Mouse (Mus musculus) CH12.LX (cell line): ENCODE results near the gene Bdkrb1. TPM values are rescaled to one million over a fixed set of nuclear protein-coding genes. Genes with fewer than 3 reads are reported as not detected.

Source experiments
- DNase-seq: peaks from one replicate; pipeline ENCODE4 v3.0.0-alpha.2; 2013; ENCODE audit errors: extremely low read depth
- H3K27ac ChIP-seq: 2 replicates; pipeline ENCODE4 v1.5.1; 2012; ENCODE audit warnings: low read depth, mild to moderate bottlenecking, control low read depth, moderate library complexity; ENCODE audit not compliant: insufficient read depth
- H3K27me3 ChIP-seq: replicated peaks from 2 replicates; pipeline ENCODE3; 2012; ENCODE audit warnings: inconsistent platforms
- H3K36me3 ChIP-seq, 2 experiments: replicated peaks in 1 of 2; 2 replicates each; pipeline versions ENCODE3 to v1.6.1; 2012; ENCODE audit warnings: inconsistent platforms in 1 of 2, low read length in 1 of 2, mild to moderate bottlenecking in 1 of 2, mixed read lengths in 1 of 2, moderate library complexity in 1 of 2; ENCODE audit not compliant: control insufficient read depth in 1 of 2, insufficient read depth in 1 of 2
- H3K4me1 ChIP-seq, 2 experiments: 2 replicates each; pipeline ENCODE4 v1.6.1; 2012; ENCODE audit warnings: inconsistent platforms in 1 of 2, moderate library complexity in 1 of 2; ENCODE audit not compliant: insufficient read depth in 2 of 2, control insufficient read depth in 1 of 2
- H3K4me2 ChIP-seq: 2 replicates; pipeline ENCODE4 v1.6.1; 2012; ENCODE audit warnings: low read depth, mild to moderate bottlenecking, control low read depth; ENCODE audit not compliant: poor library complexity, insufficient read depth, severe bottlenecking
- H3K4me3 ChIP-seq, 3 experiments: fragments of 150-350 bp in 1 of 3; sonication (generic) in 1 of 3; replicated peaks in 1 of 3; 2 replicates each; pipeline versions ENCODE3 to v1.5.1; 2011 to 2012; ENCODE audit warnings: low read depth in 2 of 3, low read length in 2 of 3, mild to moderate bottlenecking in 2 of 3, moderate library complexity in 2 of 3, control low read depth in 1 of 3, improper control_type of control experiment in 1 of 3, inconsistent platforms in 1 of 3, mixed read lengths in 1 of 3; ENCODE audit not compliant: poor library complexity in 1 of 3
- H3K79me2 ChIP-seq: replicated peaks from 2 replicates; pipeline ENCODE4 v1.6.1; 2012; ENCODE audit warnings: mild to moderate bottlenecking, moderate library complexity; ENCODE audit not compliant: control insufficient read depth, poor library complexity, insufficient read depth, severe bottlenecking; ENCODE audit errors: extremely low read depth
- H3K9ac ChIP-seq: 2 replicates; pipeline ENCODE4 v1.6.1; 2012; ENCODE audit warnings: low read depth, mild to moderate bottlenecking, control low read depth, moderate library complexity; ENCODE audit not compliant: insufficient read depth
- H3K9me3 ChIP-seq: replicated peaks from 2 replicates; pipeline ENCODE3; 2012; ENCODE audit warnings: low read length, inconsistent platforms, mixed read lengths
- BHLHE40 ChIP-seq: IDR thresholded peaks from 2 replicates; pipeline ENCODE4 v1.6.1; 2011; ENCODE audit warnings: mild to moderate bottlenecking, low read depth, low read length, improper control_type of control experiment
- CHD1 ChIP-seq: IDR thresholded peaks from 2 replicates; pipeline ENCODE4 v1.6.1; 2012; ENCODE audit warnings: low read depth, low read length, improper control_type of control experiment, inconsistent platforms
- CHD2 ChIP-seq: IDR thresholded peaks from 2 replicates; pipeline ENCODE4 v1.6.1; 2011; ENCODE audit warnings: low read length, improper control_type of control experiment
- CTCF ChIP-seq, 2 experiments: IDR thresholded peaks in 1 of 2; conservative IDR thresholded peaks in 1 of 2; 2 replicates each; pipeline ENCODE4 v1.5.1; 2011 to 2012; ENCODE audit warnings: low read depth in 2 of 2, low read length in 2 of 2, improper control_type of control experiment in 1 of 2, inconsistent platforms in 1 of 2, mild to moderate bottlenecking in 1 of 2, moderate library complexity in 1 of 2
- E2F4 ChIP-seq: IDR thresholded peaks from 2 replicates; pipeline ENCODE4 v1.6.1; 2011; ENCODE audit warnings: low read depth, low read length, improper control_type of control experiment; ENCODE audit not compliant: insufficient replicate concordance
- HCFC1 ChIP-seq: IDR thresholded peaks from 2 replicates; pipeline ENCODE4 v1.6.1; 2012; ENCODE audit warnings: low read depth, mild to moderate bottlenecking, inconsistent platforms, low read length, improper control_type of control experiment
- IRF4 ChIP-seq: IDR thresholded peaks from 2 replicates; pipeline ENCODE4 v1.6.1; 2014; ENCODE audit warnings: low read depth, mild to moderate bottlenecking, inconsistent platforms, low read length, improper control_type of control experiment
- JUND ChIP-seq: conservative IDR thresholded peaks from 2 replicates; pipeline ENCODE4 v1.6.1; 2011; ENCODE audit warnings: low read depth, low read length, improper control_type of control experiment
- MAX ChIP-seq: IDR thresholded peaks from 2 replicates; pipeline ENCODE4 v1.6.1; 2011; ENCODE audit warnings: low read length, improper control_type of control experiment
- MAZ ChIP-seq: IDR thresholded peaks from 2 replicates; pipeline ENCODE4 v1.6.1; 2012; ENCODE audit warnings: low read depth, mild to moderate bottlenecking, inconsistent platforms, low read length, improper control_type of control experiment, moderate library complexity
- MYC ChIP-seq: IDR thresholded peaks from 2 replicates; pipeline ENCODE4 v1.6.1; 2011; ENCODE audit warnings: low read depth, mild to moderate bottlenecking, improper control_type of control experiment, low read length
- PAX5 ChIP-seq: IDR thresholded peaks from 2 replicates; pipeline ENCODE4 v1.6.1; 2012; ENCODE audit warnings: low read length, inconsistent platforms, mixed read lengths
- POLR2AphosphoS2 ChIP-seq: IDR thresholded peaks from 2 replicates; pipeline ENCODE4 v1.6.1; 2011; ENCODE audit warnings: low read depth, low read length, improper control_type of control experiment
- RAD21 ChIP-seq: IDR thresholded peaks from 2 replicates; pipeline ENCODE4 v1.6.1; 2011; ENCODE audit warnings: low read depth, mild to moderate bottlenecking, low read length, improper control_type of control experiment, moderate library complexity
- RCOR1 ChIP-seq: conservative IDR thresholded peaks from 2 replicates; pipeline ENCODE4 v1.6.1; 2012; ENCODE audit warnings: low read depth, mild to moderate bottlenecking, inconsistent platforms, low read length, improper control_type of control experiment
- SIN3A ChIP-seq: IDR thresholded peaks from 2 replicates; pipeline ENCODE4 v1.6.1; 2012; ENCODE audit warnings: low read length, improper control_type of control experiment, inconsistent platforms
- SMC3 ChIP-seq: IDR thresholded peaks from 2 replicates; pipeline ENCODE4 v1.6.1; 2011; ENCODE audit warnings: low read depth, low read length, improper control_type of control experiment
- TBP ChIP-seq: conservative IDR thresholded peaks from 2 replicates; pipeline ENCODE4 v1.6.1; 2011; ENCODE audit warnings: low read depth, low read length, improper control_type of control experiment
- USF2 ChIP-seq: conservative IDR thresholded peaks from 2 replicates; pipeline ENCODE4 v1.6.1; 2011; ENCODE audit warnings: low read depth, low read length, improper control_type of control experiment
- ZMIZ1 ChIP-seq: IDR thresholded peaks from 2 replicates; pipeline ENCODE4 v1.6.1; 2012; ENCODE audit warnings: low read depth, mild to moderate bottlenecking, inconsistent platforms, low read length, improper control_type of control experiment
- ZNF384 ChIP-seq: IDR thresholded peaks from 2 replicates; pipeline ENCODE4 v1.6.1; 2012; ENCODE audit warnings: low read depth, low read length, improper control_type of control experiment, inconsistent platforms
- dilution Hi-C: fragments of 300-500 bp; cut with MboI; formaldehyde crosslinking; loops from 2 replicates; pipeline ENCODE4 v1.14.3; 2020; ENCODE audit warnings: low sequenced_read_pairs; ENCODE audit not compliant: extremely low pct_unique_long_range_greater_than_20kb, extremely low pct_ligation_motif_present
- in situ Hi-C: fragments of 300-500 bp; cut with MboI; formaldehyde crosslinking; loops from 3 replicates; pipeline ENCODE4 v1.14.3; 2019; ENCODE audit warnings: low sequenced_read_pairs, low pct_ligation_motif_present, low pct_unique_long_range_greater_than_20kb, mixed read lengths
- polyA plus RNA-seq: library from polyadenylated mRNA; unstranded; fragments of >175 nt; gene quantifications from 2 replicates; pipeline ENCODE4 v1.2.1, GENCODE M21; 2012; ENCODE audit warnings: low read depth; ENCODE audit not compliant: insufficient read length
- total RNA-seq, 2 experiments: library from RNA; depleted of rRNA; stranded (reverse); fragments of 300-350 nt in 1 of 2; fragments of >200 nt in 1 of 2; gene quantifications; 2 replicates each; pipeline ENCODE4 v1.2.3; 2012 to 2014

Bdkrb1 gene
- total and polyA plus RNA-seq, 3 experiments = 0.81 to 1.5 (median 1.0) TPM

DNA sequence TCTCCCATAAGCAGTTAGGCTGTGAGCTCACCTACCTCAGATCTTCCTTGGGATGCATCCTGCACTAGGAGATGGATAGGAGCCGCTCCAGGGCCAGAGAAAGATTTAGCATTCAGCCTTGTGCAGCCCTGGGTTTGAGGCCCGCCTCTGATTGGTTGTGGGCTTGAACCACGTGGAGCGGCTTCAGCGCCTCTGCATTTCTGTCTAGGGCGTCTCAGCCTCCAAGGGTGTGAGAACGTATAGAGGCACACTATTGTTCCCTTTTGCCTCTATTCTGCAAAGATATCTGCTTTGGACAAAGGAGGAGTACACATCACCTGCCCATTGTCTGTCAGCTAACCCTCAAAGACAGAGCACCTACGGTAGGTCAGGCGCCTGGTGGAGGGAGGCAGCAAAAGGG is 20.4 kb upstream of the Bdkrb1 start:
- no peak for DNase-seq
- no peak overlapping the region for H3K4me2 ChIP-seq
- no peaks in the 10 kb centered on the region for H3K79me2 ChIP-seq
- in situ Hi-C loops = loop anchor here (5.0 kb wide), 1 partner anchor 85 kb away; no protein-coding TSS in a partner anchor
- no peak overlapping the region for H3K9ac ChIP-seq
- H3K4me3 ChIP-seq = no peak overlapping the region
- dilution Hi-C loops = no loop called here
- H3K9me3 ChIP-seq = no peaks in the 10 kb centered on the region
- no peaks in the 10 kb centered on the region for H3K36me3 ChIP-seq
- TF ChIP-seq CHD1 (no peak), JUND (no peak), ZMIZ1 (no peak)
- H3K27me3 ChIP-seq = peaks cover 13% of the 10 kb centered on the region
- no peak overlapping the region for H3K27ac ChIP-seq
- H3K4me1 ChIP-seq = peaks cover 0 to 22% of the 10 kb centered on the region in 2 experiments; a peak in 2 of 4 replicates

GRCm38 (mm10) chr12:105583484-105583883 is 19.4 kb upstream of the Bdkrb1 start:
- DNase-seq = peak; percentile 59
- H3K36me3 ChIP-seq = no peaks in the 10 kb centered on the region

GRCm38 (mm10) chr12:105584851-105585250 is 18.0 kb upstream of the Bdkrb1 start:
- TF ChIP-seq USF2 (no peak), IRF4 (no peak), SMC3 (peak; percentile 74), CTCF (conservative IDR thresholded peaks at IDR 0.05 in 1 of 2, IDR thresholded peaks at IDR 0.05 in 1 of 2; ENCODE audit: low read depth in 2 of 2, low read length in 2 of 2) (peak; percentile 68 to 79), MAX (no peak), CHD2 (no peak), SIN3A (no peak), BHLHE40 (no peak), MYC (no peak), HCFC1 (no peak), RAD21 (peak; percentile 58), MAZ (no peak), POLR2AphosphoS2 (no peak)
- TF ChIP-seq, all 38 proteins: peak for 3
- Histone ChIP-seq H3K9me3 (no peaks in the 10 kb centered on the region), H3K4me3 (no peak overlapping the region), H3K4me2 (no peak overlapping the region), H3K4me1 (peaks cover 0 to 31% of the 10 kb centered on the region in 2 experiments; a peak in 2 of 4 replicates), H3K36me3 (no peaks in the 10 kb centered on the region), H3K79me2 (no peaks in the 10 kb centered on the region), H3K27me3 (peaks cover 11% of the 10 kb centered on the region), H3K9ac (no peak overlapping the region), H3K27ac (no peak overlapping the region)
- in situ Hi-C loops = loop anchor here (5.0 kb wide), 1 partner anchor 88 kb away; no protein-coding TSS in a partner anchor
- peak; percentile 76 for DNase-seq
- dilution Hi-C loops = no loop called here

More at GRCm38 (mm10) chr12:105583484-105583883, 19.4 kb upstream of the Bdkrb1 start:
- Histone ChIP-seq H3K4me1 (peaks cover 0 to 31% of the 10 kb centered on the region in 2 experiments; a peak in 2 of 4 replicates), H3K9ac (no peak overlapping the region), H3K4me3 (no peak overlapping the region), H3K27ac (no peak overlapping the region), H3K27me3 (peaks cover 12% of the 10 kb centered on the region), H3K4me2 (no peak overlapping the region), H3K9me3 (no peaks in the 10 kb centered on the region), H3K79me2 (no peaks in the 10 kb centered on the region)
- in situ Hi-C loops = loop anchor here (5.0 kb wide), 1 partner anchor 86 kb away; no protein-coding TSS in a partner anchor
- TF ChIP-seq ZMIZ1 (no peak), RCOR1 (no peak), ZNF384 (no peak), E2F4 (no peak), PAX5 (no peak), TBP (no peak)
- dilution Hi-C loops = no loop called here
